Mouse (Mus musculus) hindbrain, postnatal 0 days (tissue): ENCODE results near the gene Clcf1. TPM values are rescaled to one million over a fixed set of nuclear protein-coding genes. Genes with fewer than 3 reads are reported as not detected.

Experiments used
- ATAC-seq: fragments of 200-750 bp; cut with Nextera tagmentation; 2 replicates; pipeline ENCODE4 v1.8.0; 2017; ENCODE audit warnings: mild to moderate bottlenecking, moderate TSS enrichment, moderate library complexity
- DNase-seq: peaks from one replicate; pipeline ENCODE4 v3.0.0-alpha.2; 2015; ENCODE audit warnings: low spot score
- H3K27ac ChIP-seq: fragments of 300-500 bp; sonication (generic); 2 replicates; pipeline ENCODE4 v1.5.1; 2014; ENCODE audit warnings: mild to moderate bottlenecking
- H3K27me3 ChIP-seq: fragments of 300-500 bp; sonication (generic); 2 replicates; pipeline ENCODE4 v1.6.1; 2014; ENCODE audit warnings: low read length, mixed read lengths; ENCODE audit not compliant: insufficient read depth
- H3K36me3 ChIP-seq: fragments of 300-500 bp; sonication (generic); 2 replicates; pipeline ENCODE4 v1.6.1; 2014; ENCODE audit warnings: low read length, mixed read lengths; ENCODE audit not compliant: insufficient read depth
- H3K4me1 ChIP-seq: fragments of 300-500 bp; sonication (generic); 2 replicates; pipeline ENCODE4 v1.6.1; 2014; ENCODE audit warnings: antibody characterized with exemption, low read length, mixed read lengths; ENCODE audit not compliant: insufficient read depth
- H3K4me2 ChIP-seq: fragments of 300-500 bp; sonication (generic); 2 replicates; pipeline ENCODE4 v1.6.1; 2014; ENCODE audit warnings: low read depth, mild to moderate bottlenecking, low read length, moderate library complexity, mixed read lengths
- H3K4me3 ChIP-seq: fragments of 300-500 bp; sonication (generic); 2 replicates; pipeline ENCODE4 v1.5.1; 2014; ENCODE audit warnings: low read length
- H3K9ac ChIP-seq: fragments of 300-500 bp; sonication (generic); replicated peaks from 2 replicates; pipeline ENCODE4 v1.6.1; 2014; ENCODE audit warnings: mild to moderate bottlenecking, low read length, moderate library complexity, mixed read lengths
- H3K9me3 ChIP-seq: fragments of 300-500 bp; sonication (generic); 2 replicates; pipeline ENCODE4 v1.6.1; 2016; ENCODE audit warnings: low read length, mixed read lengths
- CTCF ChIP-seq: IDR thresholded peaks from 2 replicates; pipeline ENCODE4 v1.5.1; 2016; ENCODE audit warnings: antibody characterized with exemption, control low read depth, low read depth
- WGBS: fragments of 180-500 bp; shearing (Covaris S2); extraction: QIAGEN DNeasy Blood & Tissue Kit; methylation state at CpG from one replicate; pipeline ENCODE4 v1.1.7; 2014; 5-methylcytosine and 5-hydroxymethylcytosine counted together
- polyA plus RNA-seq: library from polyadenylated mRNA; unstranded; fragments of >200 nt; fragmentation: Nextera tagmentation; extraction: Ambion mirVana; gene quantifications from 2 replicates; pipeline ENCODE4 v1.2.1, GENCODE M21; 2015
- total RNA-seq: library from RNA; depleted of rRNA; stranded (reverse); fragments of >200 nt; gene quantifications from 2 replicates; pipeline ENCODE4 v1.2.3, GENCODE M21; 2014

Clcf1 gene
- total and polyA plus RNA-seq, 2 experiments from 2014 or later: 0.42 to 0.83 TPM

DNA sequence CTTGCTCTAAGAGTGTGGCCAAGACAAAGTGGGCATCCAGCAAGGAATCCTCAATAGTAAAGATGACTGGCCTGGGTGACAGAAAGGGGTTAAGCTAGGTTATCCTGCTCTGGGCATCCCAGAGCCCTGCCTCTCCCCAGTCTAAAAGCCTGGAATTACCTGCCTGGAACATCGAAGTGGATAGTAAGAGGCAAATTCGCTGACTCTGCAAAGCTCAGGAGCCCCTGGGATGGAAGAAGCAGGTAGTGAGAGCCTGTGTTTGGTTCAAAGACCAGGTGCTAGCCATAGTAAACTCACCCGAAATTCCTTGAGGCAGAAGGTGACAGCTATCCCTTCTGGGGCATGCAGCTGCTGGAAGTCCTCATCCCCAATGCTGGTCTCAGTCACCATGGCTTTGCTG is 16.9 kb upstream of the Clcf1 start:
- WGBS: 77% methylated on average over 3 of the region's 3 CpGs
- peaks cover 21% of the 10 kb centered on the region for H3K4me1 ChIP-seq
- no peak overlapping the region for H3K4me3 ChIP-seq
- ATAC-seq (no peak), DNase-seq (no peak)
- no peak overlapping the region for H3K9ac ChIP-seq
- H3K9me3 ChIP-seq: no peaks in the 10 kb centered on the region
- peaks cover 29% of the 10 kb centered on the region; the same call in 1 of the 2 replicates for H3K36me3 ChIP-seq
- no peak overlapping the region for H3K4me2 ChIP-seq
- no peaks in the 10 kb centered on the region for H3K27me3 ChIP-seq
- TF ChIP-seq CTCF: no peak
- no peak overlapping the region for H3K27ac ChIP-seq

DNA sequence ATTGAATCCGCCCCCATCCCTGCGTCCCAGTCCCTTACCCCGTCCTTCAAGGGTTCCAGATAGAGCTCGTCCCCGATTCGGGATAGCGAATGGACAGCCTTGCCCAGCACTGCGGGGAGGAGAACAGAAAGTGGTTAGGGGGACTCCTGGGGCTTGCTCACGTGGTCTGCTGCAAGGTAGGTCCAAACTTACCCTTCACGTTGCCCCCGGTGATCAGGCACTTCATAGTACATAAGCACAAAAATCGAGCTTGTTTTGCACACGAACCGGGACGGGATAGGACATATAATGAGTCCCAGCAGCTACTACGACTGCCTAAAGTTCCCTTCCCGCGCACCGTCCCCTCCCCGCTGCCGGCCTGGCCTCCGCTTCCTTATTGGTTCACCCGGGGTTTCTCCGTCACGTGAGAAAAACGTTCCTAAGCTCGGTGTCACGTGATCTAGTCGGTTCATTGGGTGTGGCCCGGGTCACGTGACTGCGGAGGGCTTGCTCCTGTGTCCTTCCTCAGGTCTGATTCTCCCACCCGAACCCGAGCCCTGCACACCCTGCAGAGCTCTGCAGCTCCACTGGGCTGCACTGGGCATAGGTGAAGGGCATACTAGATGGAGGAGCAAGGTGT is 12.6 kb upstream of the Clcf1 start, which contains the start of gene Rad9a:
Rad9a (minus strand) TSS at position 372 of the 619 bp plus-strand sequence.
- 0 out of 2 replicates have a peak, but pooled peaks have one; percentile 1 for TF ChIP-seq CTCF
- DNase-seq (peak; percentile 97), ATAC-seq (peak; percentile 89)
- Histone ChIP-seq H3K36me3 (0 out of 2 replicates have a peak, but pooled peaks cover 3% of the 10 kb centered on the region), H3K27me3 (no peaks in the 10 kb centered on the region), H3K9me3 (no peaks in the 10 kb centered on the region), H3K4me2 (peak within 1 kb of the TSS; percentile 91), H3K27ac (peak within 1 kb of the TSS; percentile 42; the same call in 1 of the 2 replicates), H3K4me3 (peak within 1 kb of the TSS; percentile 53), H3K9ac (peak within 1 kb of the TSS; percentile 69), H3K4me1 (peaks cover 14% of the 10 kb centered on the region)
- under 1% methylated on average over 34 of the region's 34 CpGs for WGBS

DNA sequence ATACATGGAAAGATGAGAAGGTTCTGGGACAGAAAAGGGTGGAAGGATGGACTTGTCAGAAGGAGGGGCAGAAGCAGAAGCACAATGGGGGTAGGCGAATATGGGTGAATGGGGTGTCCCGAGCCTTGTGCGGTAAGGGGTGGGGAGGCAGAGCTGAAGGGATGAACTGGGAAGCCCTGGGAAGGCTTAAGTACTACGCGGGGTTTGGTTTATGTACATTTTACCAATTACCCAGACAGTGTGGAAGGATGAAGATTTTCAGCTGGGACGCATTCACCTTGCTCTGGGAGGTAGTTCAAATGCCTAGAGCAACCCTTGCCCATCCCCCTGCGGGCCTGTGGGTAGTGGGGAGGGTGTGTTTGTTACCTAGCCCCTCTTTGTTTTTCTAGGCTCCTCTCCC is 11.9 kb upstream of the Clcf1 start:
- Histone ChIP-seq H3K27ac (no peak overlapping the region), H3K4me2 (peak overlapping the region; percentile 91), H3K4me1 (peaks cover 14% of the 10 kb centered on the region), H3K4me3 (peak overlapping the region; percentile 53), H3K9me3 (no peaks in the 10 kb centered on the region), H3K27me3 (no peaks in the 10 kb centered on the region), H3K36me3 (0 out of 2 replicates have a peak, but pooled peaks cover 3% of the 10 kb centered on the region), H3K9ac (peak overlapping the region; percentile 69)
- DNase-seq: no peak
- peak; percentile 4; the same call in 1 of the 2 replicates for ATAC-seq
- 27% methylated on average over 7 of the region's 7 CpGs for WGBS
- TF ChIP-seq CTCF: no peak

DNA sequence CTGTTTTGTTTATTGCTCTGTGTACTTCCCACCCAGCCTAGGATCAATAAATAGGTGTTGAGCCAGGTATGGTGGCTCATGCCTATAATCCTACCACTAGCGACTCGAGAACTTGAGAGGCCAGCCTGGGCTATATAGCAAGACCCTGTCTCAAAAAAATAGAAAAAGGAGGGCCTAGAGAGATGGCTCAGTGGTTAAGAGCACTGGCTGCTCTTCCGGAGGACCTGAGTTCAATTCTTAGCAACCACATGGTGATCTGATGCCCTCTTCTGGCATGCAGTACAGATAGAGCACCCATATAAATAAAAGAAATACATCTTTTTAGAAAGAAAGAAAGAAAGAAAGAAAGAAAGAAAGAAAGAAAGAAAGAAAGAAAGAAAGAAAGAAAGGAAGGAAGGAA is 10.9 kb upstream of the Clcf1 start:
- no peaks in the 10 kb centered on the region for H3K9me3 ChIP-seq
- H3K4me1 ChIP-seq: peaks cover 14% of the 10 kb centered on the region
- H3K4me2 ChIP-seq: no peak overlapping the region
- ATAC-seq (no peak), DNase-seq (no peak)
- H3K27me3 ChIP-seq: no peaks in the 10 kb centered on the region
- TF ChIP-seq CTCF: no peak
- H3K9ac ChIP-seq: no peak overlapping the region; the same call in 1 of the 2 replicates
- H3K27ac ChIP-seq: no peak overlapping the region
- 0 out of 2 replicates have a peak, but pooled peaks cover 3% of the 10 kb centered on the region for H3K36me3 ChIP-seq
- H3K4me3 ChIP-seq: no peak overlapping the region
- 60% methylated on average over 3 of the region's 3 CpGs for WGBS

DNA sequence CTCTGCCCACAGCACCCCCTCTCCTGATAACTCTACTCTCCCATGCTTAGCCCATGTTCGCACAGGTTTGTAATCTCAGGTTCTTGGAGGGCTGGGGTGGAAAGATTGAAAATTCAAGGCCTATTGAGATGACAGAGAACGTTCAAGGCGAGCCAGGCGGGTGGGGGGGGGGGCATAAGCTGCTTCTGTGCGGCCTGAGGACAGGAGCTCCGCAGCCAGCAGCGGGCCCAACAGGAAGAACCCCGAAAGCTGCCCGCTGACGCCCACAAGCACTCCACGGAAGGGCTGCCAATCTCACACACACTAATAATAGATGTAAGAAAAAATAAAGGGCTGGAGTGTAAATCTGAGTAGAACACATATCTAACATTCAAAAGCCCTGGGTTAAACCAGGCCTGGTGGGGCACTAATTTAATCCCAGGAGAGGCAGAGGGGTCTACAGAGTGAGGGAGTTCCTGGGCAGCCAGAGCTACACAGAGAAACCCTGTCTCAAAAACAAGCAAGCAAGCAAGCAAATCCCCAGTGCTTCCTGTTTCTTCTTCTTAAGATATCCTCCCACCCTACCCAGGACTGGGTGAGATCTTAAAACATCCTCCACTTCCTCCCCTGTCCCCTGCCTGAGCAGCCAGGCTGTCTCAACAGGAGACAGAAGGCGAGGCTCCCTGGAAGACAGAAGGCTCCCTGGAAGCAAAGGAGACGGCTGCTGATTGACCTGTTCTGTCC is 10.3 kb upstream of the Clcf1 start:
- no peak overlapping the region for H3K4me3 ChIP-seq
- ATAC-seq: no peak
- 66% methylated on average over 13 of the region's 13 CpGs for WGBS
- H3K36me3 ChIP-seq: 0 out of 2 replicates have a peak, but pooled peaks cover 3% of the 10 kb centered on the region
- no peak overlapping the region for H3K27ac ChIP-seq
- TF ChIP-seq CTCF: no peak
- no peak for DNase-seq
- no peak overlapping the region for H3K9ac ChIP-seq
- no peaks in the 10 kb centered on the region for H3K9me3 ChIP-seq
- no peak overlapping the region for H3K4me2 ChIP-seq
- no peaks in the 10 kb centered on the region for H3K27me3 ChIP-seq
- peaks cover 14% of the 10 kb centered on the region for H3K4me1 ChIP-seq

DNA sequence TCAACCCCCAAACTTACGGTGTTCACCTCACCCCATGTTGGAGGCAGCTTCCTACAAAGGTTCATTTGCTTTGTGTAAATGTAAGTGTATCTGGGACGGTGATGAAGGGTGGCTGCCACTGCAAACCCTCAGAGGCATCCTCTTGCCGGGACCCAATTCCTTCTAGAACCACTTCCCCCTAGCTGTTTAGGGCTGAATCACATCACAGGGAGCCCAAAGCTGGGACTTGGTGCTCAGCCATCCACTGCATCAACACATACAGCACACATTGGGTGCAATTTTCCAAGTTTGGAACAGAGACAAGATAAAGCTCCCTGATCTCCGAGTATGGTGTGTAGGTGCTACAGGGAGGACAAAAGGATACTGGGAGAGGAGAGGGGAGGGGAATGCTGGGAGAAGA is 9.1 kb upstream of the Clcf1 start:
- H3K4me2 ChIP-seq: no peak overlapping the region
- no peaks in the 10 kb centered on the region for H3K9me3 ChIP-seq
- WGBS: 49% methylated on average over 4 of the region's 4 CpGs
- no peak overlapping the region for H3K4me3 ChIP-seq
- H3K36me3 ChIP-seq: no peaks in the 10 kb centered on the region
- H3K4me1 ChIP-seq: peaks cover 14% of the 10 kb centered on the region
- no peak for TF ChIP-seq CTCF
- H3K27ac ChIP-seq: no peak overlapping the region
- no peak for ATAC-seq
- H3K27me3 ChIP-seq: no peaks in the 10 kb centered on the region
- no peak for DNase-seq
- no peak overlapping the region for H3K9ac ChIP-seq
